Mouse (Mus musculus) G1E (cell line): ENCODE data around the gene Id4.

ENCODE experiments used
- CTCF ChIP-seq: IDR thresholded peaks from 2 replicates; pipeline ENCODE4 v1.5.1; 2012; ENCODE audit warnings: low read depth, low read length, inconsistent platforms, mixed read lengths
- GATA1 ChIP-seq: IDR thresholded peaks from 2 replicates; pipeline ENCODE4 v1.6.1; 2012; ENCODE audit warnings: borderline replicate concordance, low read length, inconsistent platforms, mixed read lengths

- no peak for TF ChIP-seq GATA1
- TF ChIP-seq CTCF, result no peak
Measured at GRCm38 (mm10) chr13:48274107-48274506, 13.1 kb downstream of the Id4 start.
